Mouse (Mus musculus): ENCODE data around the gene Axl. TPM values are rescaled to one million over a fixed set of nuclear protein-coding genes. Genes with fewer than 3 reads are reported as not detected.
A peak's percentile ranks its signal among the peaks of the same experiment; 100 is the strongest.

The Axl gene
- 100 to 1,000 TPM; 100 to 102 TPM for total RNA-seq (2021)
- long read RNA-seq, experiment 1, full-length matches to known transcripts = 31 of 46 reads
- long read RNA-seq, experiment 1, partial matches to known transcripts = 5 of 46 reads
- long read RNA-seq, experiment 1, other reads (novel, unspliced or antisense) = 10 of 46 reads
- long read RNA-seq, experiment 2, full-length matches to known transcripts = 51 of 96 reads
- long read RNA-seq, experiment 2, partial matches to known transcripts = 27 of 96 reads
- long read RNA-seq, experiment 2, other reads (novel, unspliced or antisense) = 18 of 96 reads

DNA sequence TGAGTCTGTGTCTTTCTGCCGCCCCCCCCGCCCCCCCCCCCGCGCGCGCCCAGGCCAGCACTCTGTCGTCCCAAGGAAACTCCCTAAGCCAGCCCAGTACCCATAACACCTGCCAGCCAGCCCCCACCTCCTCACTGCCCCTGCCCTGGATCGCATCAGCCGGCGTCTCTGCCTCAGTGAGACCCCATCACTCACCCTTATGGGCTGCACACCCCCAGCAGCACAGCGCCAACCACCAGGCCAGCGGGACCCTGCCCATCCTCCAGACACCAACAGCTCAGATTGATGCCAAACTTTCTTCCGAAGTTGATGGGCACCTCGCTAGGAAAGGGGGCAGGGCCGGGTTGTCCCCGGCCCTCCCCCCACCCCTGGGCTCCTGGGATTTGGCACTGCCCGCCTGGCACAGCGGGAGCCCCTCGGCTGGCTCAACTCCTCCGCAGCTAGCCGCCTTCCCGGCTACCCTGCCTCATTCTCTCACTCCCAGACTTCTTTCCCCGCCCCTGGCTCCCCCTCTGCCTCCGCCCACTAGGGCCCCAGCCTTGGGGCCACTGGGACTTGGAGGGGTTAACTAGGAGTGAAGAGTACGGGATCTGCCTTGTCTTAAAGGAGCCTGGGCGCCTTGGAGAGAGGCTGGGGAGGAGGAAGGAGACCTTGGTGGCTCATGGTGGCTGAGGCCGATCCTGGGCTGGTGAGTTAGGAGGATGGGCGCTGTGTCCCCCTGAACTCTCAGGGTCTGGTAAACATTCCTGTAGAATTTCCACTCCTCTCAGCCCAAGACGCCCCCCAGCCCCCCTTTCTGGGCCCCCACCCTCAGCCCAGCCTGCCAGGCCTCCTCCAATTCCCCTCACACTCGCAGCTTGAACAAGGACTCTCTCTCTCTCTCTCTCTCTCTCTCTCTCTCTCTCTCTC lies at the start of gene Axl:
TSS of gene Axl (minus strand) at position 486 of the 909 bp plus-strand sequence.
- DNase-seq (ENCODE audit: low spot score in 2 of 2) = peak in 1 of 2 experiments; percentile 32

DNA sequence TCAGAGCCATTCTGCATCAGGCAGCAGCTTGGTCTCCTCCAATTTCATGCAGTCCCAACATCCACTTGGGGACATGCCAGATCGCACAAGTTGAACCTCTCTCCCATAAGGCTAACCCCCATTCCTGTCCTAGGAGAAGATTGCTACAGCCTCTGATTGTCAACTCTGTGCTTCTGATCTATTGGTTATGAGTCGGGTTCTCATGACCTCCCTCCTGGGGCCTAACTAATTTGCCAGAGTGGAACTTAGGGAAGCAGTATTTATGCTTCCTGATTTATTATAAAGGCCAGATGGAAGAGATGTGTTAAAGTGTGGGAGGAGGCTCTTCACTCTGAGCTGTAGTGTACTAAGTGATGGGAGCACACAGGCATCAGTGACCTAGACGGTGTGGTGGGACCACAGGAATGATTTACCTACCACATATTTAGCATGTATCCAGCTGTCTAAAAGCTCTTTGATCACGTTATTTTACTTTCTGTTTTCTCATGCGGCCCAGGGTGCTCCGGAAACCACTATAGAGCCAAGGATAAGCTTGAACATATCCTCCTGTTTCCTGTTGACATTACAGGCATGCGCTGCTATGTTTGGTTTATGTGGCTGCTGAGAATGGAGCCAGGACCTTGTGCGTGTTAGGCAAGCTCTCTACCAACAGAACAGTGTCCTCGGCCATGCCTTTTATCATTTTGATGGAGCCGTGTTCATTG lies 46.8 kb upstream of the Axl start:
- DNase-seq (ENCODE audit: low spot score in 2 of 2) = no peak

GRCm38 (mm10) chr7:25831557-25832530 lies 43.3 kb upstream of the Axl start:
- DNase-seq (ENCODE audit: low spot score in 2 of 2) = no peak

DNA sequence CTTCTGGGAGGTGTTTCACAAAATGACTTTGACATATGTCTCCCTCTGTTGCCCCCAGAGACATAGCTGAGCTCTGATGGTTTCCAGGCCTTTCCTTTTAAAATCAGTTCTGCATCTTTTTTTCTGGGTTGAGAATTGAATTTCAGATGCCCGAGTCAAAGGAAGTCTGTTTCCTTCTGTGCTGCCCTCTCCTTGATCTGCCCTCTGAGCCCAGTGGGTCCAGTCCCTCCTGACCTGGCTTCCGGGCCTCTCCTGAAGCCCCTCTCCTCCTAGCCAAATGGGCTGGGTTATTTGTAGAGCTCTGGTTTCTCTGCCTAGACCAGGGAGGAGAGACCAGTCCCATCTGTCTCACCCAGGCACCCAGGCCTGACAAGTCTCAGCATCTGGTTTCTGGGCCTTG lies 41.7 kb upstream of the Axl start:
- no peak for DNase-seq (ENCODE audit: low spot score in 2 of 2)

DNA sequence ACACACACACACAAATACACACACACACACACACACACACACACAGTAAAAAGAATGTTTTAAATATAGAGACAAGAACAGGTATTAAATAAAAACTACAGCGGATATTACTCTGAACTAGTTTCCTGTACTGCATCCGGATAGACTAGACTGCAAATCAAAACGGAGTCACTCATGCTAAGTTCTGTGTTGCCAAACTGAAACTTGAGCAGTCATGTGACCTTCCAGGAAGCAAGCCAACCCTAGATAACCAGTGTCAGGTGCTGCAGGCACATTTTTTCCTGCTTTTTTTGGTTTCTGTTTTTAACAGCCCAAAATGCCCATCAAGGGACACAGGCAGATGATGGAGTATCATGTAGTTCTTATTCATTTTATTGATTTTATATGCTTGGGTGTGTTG lies 38.7 kb upstream of the Axl start:
- DNase-seq (ENCODE audit: low spot score in 2 of 2) = no peak

DNA sequence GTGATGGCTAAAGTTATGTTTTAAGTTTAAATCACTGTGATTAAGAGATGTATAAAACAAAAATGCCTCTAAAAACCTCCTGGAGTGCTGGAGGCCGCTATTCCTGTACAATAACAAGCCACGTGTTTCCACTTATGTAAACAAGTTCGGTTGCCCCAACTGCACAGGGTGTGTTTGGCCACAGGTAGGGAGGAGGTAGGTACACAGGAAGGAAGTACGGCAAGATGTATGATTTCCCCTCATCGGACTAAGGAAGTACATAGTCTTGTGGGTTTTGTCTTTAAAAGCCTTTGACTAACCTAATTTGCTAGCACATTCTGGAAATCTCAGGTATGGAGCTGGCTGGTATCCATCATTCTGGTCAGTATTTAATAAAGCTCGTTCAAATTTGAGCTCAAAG lies 37.5 kb upstream of the Axl start:
- no peak for DNase-seq (ENCODE audit: low spot score in 2 of 2)

GRCm38 (mm10) chr7:25825043-25825442 lies 36.5 kb upstream of the Axl start:
- no peak for DNase-seq (ENCODE audit: low spot score in 2 of 2)

GRCm38 (mm10) chr7:25816241-25816919 lies 27.9 kb upstream of the Axl start, which contains the start of gene Cyp2s1:
Cyp2s1 (minus strand) TSS chr7:25816913.
- DNase-seq (ENCODE audit: low spot score in 2 of 2) = no peak

DNA sequence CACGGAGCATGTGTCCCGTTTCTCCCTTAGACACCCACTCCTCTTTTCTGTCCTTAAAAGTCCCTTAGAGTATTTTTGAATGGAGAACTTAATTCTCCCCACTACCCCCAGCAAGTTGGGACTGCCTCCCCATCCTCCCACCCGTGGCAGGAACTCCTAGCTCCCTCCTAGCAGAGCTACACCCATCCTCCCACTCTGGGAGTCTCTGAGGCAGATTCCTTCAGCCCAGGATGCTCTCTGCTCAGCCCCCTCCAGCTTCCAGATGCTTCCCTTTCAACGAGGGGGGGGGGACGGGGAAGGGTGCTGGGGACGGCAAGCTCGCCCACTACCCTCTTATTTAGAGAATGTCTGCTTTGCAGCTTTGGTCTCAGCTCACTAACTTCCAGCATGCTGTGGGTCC lies 27.1 kb upstream of the Axl start:
- DNase-seq (ENCODE audit: low spot score in 2 of 2) = no peak

GRCm38 (mm10) chr7:25814711-25815110 lies 26.2 kb upstream of the Axl start:
- no peak for DNase-seq (ENCODE audit: low spot score in 2 of 2)

- DNase-seq (ENCODE audit: low spot score in 2 of 2) = no peak
Observed at GRCm38 (mm10) chr7:25812195-25812594, 23.7 kb upstream of the Axl start.

- no peak for DNase-seq (ENCODE audit: low spot score in 2 of 2)
Observed at GRCm38 (mm10) chr7:25811716-25812115, 23.2 kb upstream of the Axl start.

GRCm38 (mm10) chr7:25805631-25806343 lies 17.3 kb upstream of the Axl start:
- peak; percentile 52 to 63 for DNase-seq (ENCODE audit: low spot score in 2 of 2)

DNA sequence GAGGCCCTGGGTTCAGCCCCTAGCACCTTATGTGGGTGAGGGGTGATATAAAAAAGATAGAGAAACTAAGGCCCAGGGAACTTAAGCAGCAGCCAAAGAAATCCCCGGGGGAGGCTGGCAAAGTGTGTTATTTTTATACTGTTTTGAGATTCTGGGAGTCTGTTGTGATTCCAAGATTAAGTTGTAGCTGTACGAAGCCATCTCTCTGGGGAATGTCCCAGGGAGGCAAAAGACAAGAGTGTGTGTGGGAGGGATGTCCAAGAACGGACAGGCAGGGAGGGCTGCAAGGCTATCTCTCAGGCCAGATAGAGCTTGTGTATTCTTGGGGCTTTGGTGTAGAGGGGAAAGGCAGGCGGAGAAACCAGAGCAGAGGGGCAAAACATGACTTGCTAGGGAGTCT lies 16.3 kb upstream of the Axl start:
- no peak for DNase-seq (ENCODE audit: low spot score in 2 of 2)

- DNase-seq (ENCODE audit: low spot score in 2 of 2) = no peak
Observed at GRCm38 (mm10) chr7:25803460-25803859, 15.0 kb upstream of the Axl start.

DNA sequence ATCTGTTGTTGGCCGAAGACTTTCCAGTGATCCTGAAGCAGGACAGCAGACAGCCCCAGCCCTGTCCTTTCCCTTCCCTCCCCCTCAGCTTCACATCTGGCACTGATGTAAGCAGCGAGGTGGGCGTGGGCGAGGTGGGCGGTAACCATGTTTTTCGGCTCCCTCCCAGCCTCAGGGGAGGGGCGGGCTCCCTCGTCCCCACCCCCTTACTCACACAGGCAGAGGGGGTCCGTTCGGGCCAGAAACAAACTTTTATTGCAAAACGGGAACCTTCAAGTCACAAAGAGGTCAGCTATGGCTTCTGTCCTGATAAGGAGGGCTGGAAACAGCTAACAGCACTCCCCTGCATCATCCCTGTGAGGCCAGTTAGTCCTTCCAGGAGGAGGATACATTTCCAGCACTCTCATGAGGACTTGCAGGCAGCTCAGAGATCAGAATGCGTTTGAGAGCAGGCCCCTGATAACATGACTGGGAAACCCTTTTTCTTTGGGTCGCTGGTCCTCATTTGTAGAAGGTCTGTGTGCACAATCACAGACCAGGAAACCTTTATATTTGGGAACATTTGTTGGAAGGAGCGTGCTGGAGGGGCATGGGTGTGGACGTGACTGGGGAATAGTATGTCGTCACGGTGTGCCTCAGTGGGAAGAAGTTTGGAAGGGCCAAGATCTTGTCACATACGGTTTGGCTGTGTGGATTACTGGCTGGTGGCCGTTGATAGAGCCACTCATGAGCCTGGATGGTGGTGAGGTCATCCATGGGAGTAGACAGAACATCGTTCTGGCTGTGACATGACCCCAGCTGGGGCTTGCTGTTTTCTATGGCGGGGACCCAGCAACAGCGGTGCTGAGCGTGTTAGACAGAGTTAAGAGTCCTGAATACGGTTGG lies 14.0 kb upstream of the Axl start:
- DNase-seq (ENCODE audit: low spot score in 2 of 2) = peak in 1 of 2 experiments; percentile 49

- no peak for DNase-seq (ENCODE audit: low spot score in 2 of 2)
Observed at GRCm38 (mm10) chr7:25801031-25801430, 12.5 kb upstream of the Axl start.

DNA sequence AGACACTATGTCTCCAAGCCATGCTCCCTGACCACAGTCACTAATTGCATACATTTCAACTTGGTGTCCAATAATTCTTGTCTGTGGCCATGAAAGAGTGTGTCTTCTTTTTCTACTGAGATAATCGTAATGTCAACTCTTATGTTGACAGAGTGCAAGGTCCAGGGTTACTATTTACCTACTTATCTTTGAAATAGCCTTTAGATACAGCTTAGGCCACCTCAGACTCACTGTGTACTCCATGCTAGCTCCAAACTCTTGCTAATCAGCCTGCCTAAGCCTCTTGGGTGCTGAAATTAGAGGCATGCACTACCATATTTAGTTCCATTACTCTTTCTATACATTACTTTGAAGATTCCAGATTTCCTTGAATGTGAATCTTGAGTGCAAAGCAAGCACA lies 10.9 kb upstream of the Axl start:
- no peak for DNase-seq (ENCODE audit: low spot score in 2 of 2)
